Mouse (Mus musculus): Measurements from ENCODE around the gene Uimc1.

DNA sequence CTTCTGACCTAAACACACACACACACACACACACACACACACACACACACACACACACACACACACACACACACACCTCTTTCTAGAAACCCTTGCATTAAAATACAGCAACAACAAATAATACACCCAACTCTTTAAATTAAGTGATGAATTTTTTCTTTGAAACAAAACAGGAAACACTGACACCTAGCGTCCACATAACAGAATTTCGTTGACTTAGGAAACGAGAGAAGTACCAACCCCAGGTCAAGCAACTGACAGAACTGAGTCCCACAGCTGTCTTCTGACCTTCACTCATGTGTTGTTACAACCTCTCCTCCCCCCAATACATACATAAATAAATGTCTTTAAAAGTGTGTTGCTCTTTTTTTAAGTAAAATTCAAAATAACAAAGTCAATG is 28.8 kb downstream of the Uimc1 start:
- TF ChIP-seq POLR2A (IDR thresholded peaks at IDR 0.05; ENCODE audit: insufficient read length, low read depth) (no peak), E2F4 (IDR thresholded peaks at IDR 0.05; ENCODE audit: insufficient read depth) (no peak), TCF3 (IDR thresholded peaks at IDR 0.05; ENCODE audit: insufficient read length, low read depth) (no peak), MAX (IDR thresholded peaks at IDR 0.05; ENCODE audit: low read depth) (no peak), SRF (IDR thresholded peaks at IDR 0.05; ENCODE audit: control insufficient read depth, insufficient read length, low read depth) (no peak)
